Comparison of ENCODE assay signal across 8 mouse cellular contexts in the genomic region with DNA sequence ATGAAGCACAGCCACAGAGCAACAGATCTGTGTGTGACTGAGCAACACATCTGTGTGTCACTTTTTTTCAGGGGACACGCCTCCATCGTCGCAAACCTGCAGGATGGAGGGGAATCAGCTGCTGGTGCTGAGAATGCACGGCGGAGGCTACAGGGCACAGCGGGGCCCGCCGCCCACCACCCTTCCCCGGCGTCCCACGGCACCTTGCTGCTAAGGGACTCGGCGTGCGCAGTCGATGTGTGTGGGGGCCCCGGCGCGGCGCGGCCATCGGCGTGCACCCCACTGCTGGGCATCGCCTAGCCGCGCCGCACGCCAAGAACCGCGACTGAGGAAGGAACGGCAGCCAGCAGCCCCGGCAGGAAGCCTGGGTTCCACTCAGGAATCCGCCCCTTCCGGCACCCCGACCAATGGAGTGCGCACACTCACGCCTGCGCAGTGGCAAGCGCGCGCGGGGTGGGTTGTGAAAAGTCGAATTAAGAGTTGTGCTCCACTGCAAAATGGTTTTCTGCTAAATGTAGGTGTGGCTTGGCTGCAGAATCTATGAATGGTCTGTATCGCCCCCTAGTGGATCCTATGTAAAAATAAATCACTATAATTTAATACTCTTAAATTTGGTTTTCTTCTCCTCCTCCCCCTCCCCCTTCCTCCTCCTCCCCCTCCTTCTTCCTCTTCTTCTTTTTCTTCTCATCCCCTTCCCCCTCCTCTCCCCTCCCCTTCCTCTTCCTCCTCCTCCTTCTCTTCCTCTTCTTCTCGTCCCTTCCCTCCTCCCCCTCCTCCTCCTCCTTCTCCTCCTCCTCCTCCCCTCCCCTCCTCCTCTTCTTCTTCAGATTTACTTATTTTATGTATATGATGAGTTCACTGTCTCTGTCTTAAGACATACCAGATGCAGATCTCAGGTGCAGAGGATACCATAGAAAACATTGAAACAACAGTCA. TPM values are rescaled to one million over a fixed set of nuclear protein-coding genes. Genes with fewer than 3 reads are reported as not detected.
DNase-seq lines count a peak whose midpoint lies in the region; ATAC-seq and TF ChIP-seq lines count a peak whose summit lies in the region.

Gene Asdurf (minus strand): TSS at position 293 of the 935 bp plus-strand sequence.
Gene Gm28551 (minus strand): TSS at position 341 of the 935 bp plus-strand sequence.
Gene Asnsd1 (minus strand): TSS at position 426 of the 935 bp plus-strand sequence.

- H3K27ac ChIP-seq in hindbrain, embryonic 13.5 days: peak within 1 kb of the TSS; percentile 94

- H3K27me3 ChIP-seq in Patski: peaks cover 8% of the 10 kb centered on the region
- H3K27me3 ChIP-seq in hindbrain, embryonic 13.5 days: no peaks in the 10 kb centered on the region

- TF ChIP-seq CTCF in Patski (IDR thresholded peaks at IDR 0.05): peak; percentile 64

- in situ Hi-C loops in Patski (cut with MboI; ENCODE audit: low pct_unique_long_range_greater_than_20kb): loop anchor here (5.0 kb wide), 1 partner anchor 300 kb away; no protein-coding TSS in a partner anchor

- peak within 1 kb of the TSS; percentile 78 for H3K4me3 ChIP-seq in hindbrain, embryonic 13.5 days

- peaks cover 9% of the 10 kb centered on the region for H3K4me1 ChIP-seq in hindbrain, embryonic 13.5 days (replicated peaks)

- CTCF ChIA-PET in Patski (lab: Charles Lee): no interaction called here

- H3K36me3 ChIP-seq in hindbrain, embryonic 13.5 days: peaks cover 16% of the 10 kb centered on the region

- peak within 1 kb of the TSS; percentile 94 for H3K9ac ChIP-seq in hindbrain, embryonic 13.5 days

- peak; percentile 59 for DNase-seq in Patski (ENCODE audit: low read depth, low spot score)
- DNase-seq in cerebellum, postnatal 14 days: peak; percentile 97 to 98
- peak; percentile 96 for DNase-seq in frontal cortex, postnatal 14 days (ENCODE audit: low spot score in 2 of 2)
- DNase-seq in layer of hippocampus, postnatal 25 days (ENCODE audit: extremely low spot score in 1 of 2, low spot score in 1 of 2): peak; percentile 91 to 95
- peak; percentile 98 for DNase-seq in lung, postnatal 25 days (ENCODE audit: low spot score)
- DNase-seq in retina, embryonic 14.5 days (ENCODE audit: low spot score): peak; percentile 96
- DNase-seq in thymus, postnatal 4 days: peak; percentile 97

- peak; percentile 100 for ATAC-seq in Patski
- ATAC-seq in hindbrain, embryonic 13.5 days (ENCODE audit: low FRiP score): peak; percentile 100

- peak within 1 kb of the TSS; percentile 57 for H3K4me2 ChIP-seq in hindbrain, embryonic 13.5 days

- POLR2A ChIA-PET in Patski (lab: Charles Lee): no interaction called here

- WGBS in hindbrain, embryonic 13.5 days: under 1% methylated on average over 44 of the region's 44 CpGs

- no peaks in the 10 kb centered on the region for H3K9me3 ChIP-seq in hindbrain, embryonic 13.5 days

RNA-seq across cellular contexts. Expression of gene Asdurf, which starts in this region (rescaled TPM):
- polyA plus RNA-seq in Patski (2021): not detected
- 4.8 and 14.4 TPM in 2 replicates for polyA plus RNA-seq in hindbrain, embryonic 13.5 days (2015; fragmentation: Nextera tagmentation; extraction: Ambion mirVana)
- 1 to 10 TPM in 1 of 2 experiments, not detected in 1; 6.9 TPM for total RNA-seq in layer of hippocampus, postnatal 25 days (2021)

RNA-seq across cellular contexts. Expression of gene Gm28551, which starts in this region (rescaled TPM):
- polyA plus RNA-seq in Patski (2021): 0.13 TPM
- polyA plus RNA-seq in hindbrain, embryonic 13.5 days (2015; fragmentation: Nextera tagmentation; extraction: Ambion mirVana): 1.8 and 1.9 TPM in 2 replicates
- total RNA-seq in layer of hippocampus, postnatal 25 days (2021): not detected

RNA-seq across cellular contexts. Expression of gene Asnsd1, which starts in this region (rescaled TPM):
- 33.7 TPM for polyA plus RNA-seq in Patski (2021)
- 63.0 and 64.4 TPM in 2 replicates for polyA plus RNA-seq in hindbrain, embryonic 13.5 days (2015; fragmentation: Nextera tagmentation; extraction: Ambion mirVana)
- total RNA-seq in layer of hippocampus, postnatal 25 days (2021): 10 to 100 TPM; 20.6 to 27.0 TPM

Comparison
In these comparisons a context has a peak if more than half of its experiments do, and no peak if none do; other contexts are left out.
1. Peak in every context shown above with its lines: DNase-seq, ATAC-seq, H3K4me3 ChIP-seq and H3K27ac ChIP-seq.